Mouse (Mus musculus) fat pad, adult 2 months (tissue): ENCODE data around the gene Pitpnm1.
"Not testable (repeated sequence)": the region's sequence is repeated elsewhere in the genome, so short reads cannot be mapped to it uniquely, and the experiment has no call there.

Experiments used
- DNase-seq: peaks from one replicate; pipeline ENCODE4 v3.0.0-alpha.2; 2011; ENCODE audit warnings: low read depth, low spot score; ENCODE audit errors: extremely low read depth

Pitpnm1 gene

DNA sequence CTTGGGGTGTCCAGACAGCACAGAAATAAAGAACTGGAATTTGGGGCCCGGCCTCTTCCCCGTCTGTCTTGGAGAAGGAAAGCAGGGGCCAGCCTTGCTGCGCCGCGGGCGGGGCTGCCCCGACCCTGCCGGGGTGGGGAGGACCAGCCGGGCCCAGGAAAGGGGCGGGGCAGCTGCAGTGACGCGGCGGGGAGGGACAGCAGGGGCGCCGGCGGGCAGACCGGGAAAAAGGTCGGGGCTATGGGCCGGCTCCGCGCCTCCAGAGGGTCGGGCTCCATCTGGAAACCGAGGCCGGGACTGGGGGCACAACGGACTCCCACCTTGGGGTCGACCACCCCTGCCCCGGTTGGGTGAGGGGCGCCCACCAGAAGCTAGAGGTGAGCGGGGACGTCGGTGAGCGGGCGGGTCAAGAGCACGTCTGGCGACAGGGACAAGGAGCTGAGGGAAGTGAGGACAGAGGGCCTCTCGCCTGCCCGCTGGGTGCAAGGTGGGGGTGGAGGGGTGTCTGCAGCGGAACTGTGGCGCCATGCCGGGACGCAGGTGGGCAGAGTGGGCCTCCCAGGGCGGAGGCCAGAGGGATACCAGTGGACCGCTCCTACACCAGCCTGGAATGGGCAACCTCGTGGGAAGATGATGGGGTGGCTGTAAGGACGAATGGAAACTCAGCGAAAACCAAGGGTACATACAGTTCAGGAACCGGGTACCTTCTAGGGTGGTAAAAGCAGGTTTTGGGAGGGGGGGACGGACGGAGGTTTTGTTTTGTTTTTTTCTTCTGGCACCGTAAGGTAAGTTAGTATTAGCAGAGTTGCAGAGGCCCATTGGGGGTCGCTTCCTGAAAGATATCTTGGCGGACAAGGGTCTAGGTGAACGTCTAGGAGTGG is at the start of gene Pitpnm1:
Pitpnm1 (plus strand) TSS at position 162 of the 881 bp plus-strand sequence.
- DNase-seq: no peak

DNA sequence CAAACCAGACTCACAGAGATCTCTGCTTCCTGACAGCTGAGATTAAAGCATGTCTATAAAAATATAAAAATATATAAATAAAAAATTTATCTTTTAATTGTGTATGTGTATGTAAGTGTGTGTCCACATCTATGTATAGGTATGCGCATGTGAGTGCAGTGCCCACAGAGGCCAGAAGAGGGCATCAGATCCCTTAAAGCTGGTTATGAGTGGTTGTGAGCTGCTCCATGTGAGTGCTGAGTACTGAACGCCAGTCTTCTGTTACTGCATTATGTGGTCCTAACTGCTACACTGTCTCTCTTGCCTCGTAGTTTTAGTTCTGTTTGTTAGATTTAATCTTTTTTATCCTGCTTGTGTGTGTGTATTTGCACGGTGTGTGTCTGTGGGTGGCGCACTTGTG is 48.8 kb upstream of the Pitpnm1 start:
- DNase-seq: no peak

GRCm38 (mm10) chr19:4051741-4052515 is 47.9 kb upstream of the Pitpnm1 start:
- DNase-seq: no peak

GRCm38 (mm10) chr19:4052516-4053030 is 47.2 kb upstream of the Pitpnm1 start:
- DNase-seq: no peak

GRCm38 (mm10) chr19:4054613-4055012 is 45.2 kb upstream of the Pitpnm1 start:
- no peak for DNase-seq

GRCm38 (mm10) chr19:4055216-4055946 is 44.4 kb upstream of the Pitpnm1 start:
- no peak for DNase-seq

GRCm38 (mm10) chr19:4055947-4056693 is 43.7 kb upstream of the Pitpnm1 start:
- no peak for DNase-seq

GRCm38 (mm10) chr19:4056727-4057126 is 43.1 kb upstream of the Pitpnm1 start:
- DNase-seq: no peak

DNA sequence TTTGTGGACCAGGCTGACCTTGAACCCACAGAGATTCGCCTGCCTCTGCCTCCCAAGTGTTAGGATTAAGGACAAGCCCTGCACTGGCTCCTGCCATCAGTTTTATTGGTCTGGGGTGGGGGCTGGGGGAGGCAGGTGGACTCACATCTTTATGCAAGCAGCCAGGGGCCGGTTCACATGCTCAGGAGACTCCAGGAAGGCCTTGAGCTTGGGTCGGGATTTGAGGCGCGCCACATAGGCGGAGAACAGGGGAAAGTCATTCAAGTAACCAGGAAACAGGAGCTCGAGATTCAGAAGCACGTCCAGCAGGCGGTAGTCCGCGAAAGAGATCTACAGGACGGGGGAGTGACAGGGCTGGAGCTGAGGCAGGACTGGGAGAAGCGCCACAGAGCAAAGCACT is 42.4 kb upstream of the Pitpnm1 start:
- DNase-seq: no peak

DNA sequence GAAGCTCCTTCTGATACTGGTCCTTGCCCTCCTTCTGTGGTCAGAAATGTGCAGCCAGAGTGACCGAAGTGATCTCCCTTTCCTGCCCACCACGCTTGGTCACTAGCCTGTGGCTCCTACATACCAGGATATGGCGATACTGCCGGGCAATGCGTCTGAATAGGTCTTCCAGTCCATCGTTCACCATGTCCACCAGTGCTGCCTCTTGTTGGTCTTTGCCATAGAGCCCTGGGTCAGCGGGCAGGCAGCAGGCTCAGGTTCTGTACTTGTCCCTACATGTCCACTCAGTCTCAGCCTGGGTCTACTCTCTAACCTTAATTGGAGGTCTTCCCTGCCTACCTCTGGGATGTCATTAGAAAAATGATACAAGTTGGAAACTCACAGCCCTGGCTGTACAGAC is 41.8 kb upstream of the Pitpnm1 start:
- DNase-seq: no peak

- no peak for DNase-seq
These were observed 41.2 kb upstream of the Pitpnm1 start for GRCm38 (mm10) chr19:4058581-4058980.

GRCm38 (mm10) chr19:4059069-4059740 is 40.6 kb upstream of the Pitpnm1 start, which contains the start of gene Gstp3:
Gstp3 (minus strand) TSS chr19:4059569.
- peak; percentile 69 for DNase-seq

DNA sequence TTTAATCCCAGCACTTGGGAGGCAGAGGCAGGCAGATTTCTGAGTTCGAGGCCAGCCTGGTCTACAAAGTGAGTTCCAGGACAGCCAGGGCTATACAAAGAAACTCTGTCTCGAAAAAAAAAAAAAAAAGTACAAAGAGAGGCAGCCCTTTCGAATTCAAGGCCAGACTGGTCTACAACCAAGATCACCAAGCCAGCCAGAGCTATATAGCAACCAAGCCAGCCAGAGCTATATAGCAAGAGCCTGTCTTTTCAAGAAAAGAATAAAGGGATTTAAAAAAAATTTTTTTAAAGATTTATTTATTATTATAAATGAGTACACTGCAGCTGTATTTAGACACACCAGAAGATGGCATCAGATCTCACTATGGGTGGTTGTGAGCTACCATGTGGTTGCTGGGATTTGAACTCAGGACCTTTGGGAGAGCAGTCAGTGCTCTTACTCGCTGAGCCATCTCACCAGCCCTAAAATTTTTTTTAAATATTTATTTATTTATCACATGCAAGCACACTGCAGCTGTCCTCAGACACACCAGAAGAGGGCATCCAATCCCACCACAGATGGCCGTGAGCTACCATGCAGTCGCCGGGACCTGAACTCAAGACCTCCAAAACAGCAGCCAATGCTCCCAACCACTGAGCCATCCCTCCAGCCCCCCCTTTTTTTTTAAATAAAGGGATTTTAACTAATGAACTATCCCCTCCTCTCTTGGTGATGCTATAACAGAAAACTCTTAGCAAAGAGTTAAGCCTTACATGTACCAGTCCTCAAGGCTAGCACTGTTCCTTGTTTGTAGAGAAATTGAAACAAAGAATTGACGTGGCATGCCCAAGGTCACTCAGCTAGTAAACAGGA is 39.5 kb upstream of the Pitpnm1 start:
- not testable (repeated sequence) for DNase-seq

DNA sequence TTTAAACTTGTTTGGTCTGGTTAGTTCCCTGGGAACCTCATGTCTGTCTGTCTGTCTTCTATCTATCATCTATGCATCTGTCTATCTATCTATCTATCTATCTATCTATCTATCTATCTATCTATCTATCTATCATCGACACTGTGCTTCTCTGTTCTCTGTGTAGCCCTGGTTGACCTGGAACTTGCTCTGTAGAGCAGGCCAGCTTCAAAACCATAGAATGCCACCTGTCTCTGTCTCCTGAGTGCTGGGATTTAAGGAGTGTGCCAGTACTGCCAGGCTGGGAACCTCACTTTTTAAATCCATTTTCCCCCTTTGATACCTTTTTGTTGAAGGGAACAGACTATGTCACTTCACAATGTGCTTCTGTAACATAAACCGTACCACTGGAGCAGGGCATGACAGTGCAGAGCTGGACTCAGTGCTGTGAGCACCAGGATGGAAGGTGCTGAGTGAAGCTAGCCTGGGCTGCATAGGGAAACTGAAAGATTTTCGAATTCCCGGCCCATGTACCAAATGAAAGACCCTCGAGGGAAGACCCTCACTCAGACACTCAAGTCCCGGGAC is 38.8 kb upstream of the Pitpnm1 start:
- no peak for DNase-seq

GRCm38 (mm10) chr19:4063357-4063756 is 36.4 kb upstream of the Pitpnm1 start:
- DNase-seq: not testable (repeated sequence)

DNA sequence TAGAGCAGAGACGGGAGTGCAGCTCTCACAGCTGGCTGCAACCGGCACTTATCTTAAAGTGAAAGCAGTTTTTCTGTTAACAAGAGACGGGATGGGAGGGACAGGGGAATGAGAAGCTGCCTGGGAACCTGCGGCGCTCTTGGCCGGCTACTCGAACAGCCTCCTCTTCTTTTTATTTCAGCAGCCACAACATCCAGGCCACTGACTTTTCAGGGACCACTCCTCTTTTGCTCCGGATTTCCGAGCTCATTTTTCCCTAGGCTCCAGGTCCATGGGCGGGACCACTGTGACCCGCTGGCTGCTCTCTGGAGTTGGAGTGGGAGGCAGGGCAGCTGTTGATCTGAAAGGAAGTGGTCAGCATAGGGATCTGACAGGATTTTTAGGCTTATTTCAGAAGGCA is 35.3 kb upstream of the Pitpnm1 start:
- not testable (repeated sequence) for DNase-seq

DNA sequence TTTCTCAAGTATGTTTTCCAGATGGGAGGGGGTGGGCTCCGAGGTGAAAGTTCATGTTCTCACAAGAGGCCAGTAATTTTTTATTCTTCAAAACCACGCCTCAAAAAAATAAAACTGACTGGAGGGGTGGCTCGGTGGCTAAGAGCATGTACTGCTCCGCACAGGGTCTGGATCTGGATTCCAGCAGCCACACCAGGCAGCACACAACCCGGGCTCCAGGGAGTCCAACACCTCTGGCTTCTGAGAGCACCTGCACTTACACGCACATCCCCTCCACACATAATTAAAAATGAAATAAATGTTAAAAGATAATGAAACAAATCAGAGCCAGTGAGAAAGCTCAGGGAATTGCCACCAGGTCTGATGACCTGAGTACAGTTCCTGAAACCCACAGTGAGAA is 33.5 kb upstream of the Pitpnm1 start:
- no peak for DNase-seq

DNA sequence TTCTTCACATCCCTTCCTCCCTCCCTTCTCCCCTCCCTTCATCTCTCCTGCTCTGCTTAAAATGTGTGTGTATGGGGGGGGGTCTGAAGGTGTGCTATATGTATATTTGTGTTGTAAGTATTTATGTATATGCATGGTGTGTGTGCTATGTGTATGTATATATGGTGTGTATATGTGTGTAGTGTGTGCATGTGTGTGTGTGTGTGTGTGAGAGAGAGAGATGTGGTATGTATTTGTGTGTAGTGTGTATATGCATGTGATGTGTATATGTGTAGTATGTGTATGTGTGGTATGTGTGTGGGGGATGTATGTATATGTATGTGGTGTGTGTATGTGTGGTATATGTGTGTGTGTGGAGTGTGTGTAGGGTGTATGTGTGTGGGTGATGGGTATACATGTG is 32.9 kb upstream of the Pitpnm1 start:
- no peak for DNase-seq

DNA sequence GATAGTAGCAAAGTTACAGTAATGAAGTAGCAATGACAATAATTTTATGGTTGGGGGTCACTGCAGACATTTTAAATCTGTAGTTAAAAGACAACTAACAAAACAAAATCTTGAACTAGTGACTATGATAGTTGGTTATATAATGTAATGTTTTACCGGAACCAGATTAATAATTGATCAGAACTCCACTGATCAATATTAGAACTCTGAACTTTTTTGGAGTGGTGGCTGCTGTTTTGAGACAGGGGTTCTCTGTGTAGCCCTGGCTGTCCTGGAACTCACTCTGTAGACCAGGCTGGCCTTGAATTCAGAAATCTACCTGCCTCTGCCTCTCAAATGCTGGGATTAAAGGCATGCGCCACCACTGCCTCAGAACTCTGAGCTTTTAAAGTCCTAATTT is 31.6 kb upstream of the Pitpnm1 start:
- DNase-seq: not testable (repeated sequence)
